Mouse (Mus musculus): Measurements from ENCODE around the gene Gtpbp3. TPM values are rescaled to one million over a fixed set of nuclear protein-coding genes. Genes with fewer than 3 reads are reported as not detected.

Gene Gtpbp3
- 10 to 100 TPM; 29.8 to 30.8 TPM for total RNA-seq (2021)
- long read RNA-seq, experiment 1, partial matches to known transcripts, result 2 of 12 reads
- long read RNA-seq, experiment 1, other reads (novel, unspliced or antisense), result 4 of 12 reads
- long read RNA-seq, experiment 2, transcript Gtpbp3-204 (9 exons, 2,392 nt), result major isoform, 5 of 23 reads
- long read RNA-seq, experiment 2, partial matches to known transcripts, result 7 of 23 reads
- long read RNA-seq, experiment 2, other reads (novel, unspliced or antisense), result 8 of 23 reads

DNA sequence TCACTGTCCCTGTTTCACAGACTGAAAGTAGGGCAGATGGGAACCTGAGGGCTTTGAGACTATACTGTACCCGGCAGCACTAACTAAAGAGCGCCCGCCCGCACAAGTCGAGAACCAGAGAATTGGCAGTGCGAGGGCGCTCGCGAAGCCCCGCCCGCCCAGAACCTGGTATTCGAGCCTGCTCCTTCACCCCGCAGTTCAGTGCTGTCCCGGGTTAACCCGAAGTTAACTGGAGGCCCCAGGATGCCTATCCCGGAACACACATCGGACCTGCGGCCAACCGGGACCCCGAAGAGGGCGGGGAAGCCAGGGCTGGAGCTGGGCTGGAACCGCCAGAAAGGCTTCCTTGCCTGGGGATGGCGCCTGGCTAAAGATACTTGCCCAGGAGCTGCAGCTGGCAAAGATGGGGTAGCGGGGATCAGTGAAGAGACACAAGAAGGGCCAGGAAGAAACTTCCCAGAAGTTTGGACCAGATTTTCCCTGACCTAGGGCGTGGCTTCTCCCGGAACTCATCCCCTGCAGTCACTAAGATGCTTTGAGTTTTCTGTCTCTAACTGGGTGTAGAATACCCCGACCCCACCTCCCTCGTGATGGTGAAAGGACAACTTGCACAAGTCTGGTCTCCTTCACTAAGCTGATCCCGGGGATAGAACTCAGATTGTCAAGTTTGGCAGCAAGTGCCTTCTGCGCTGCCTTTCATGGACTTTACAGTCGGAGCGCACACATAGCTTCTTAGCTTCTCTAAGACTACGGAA is at the start of gene Gtpbp3:
Gene Gtpbp3, plus strand, starts transcription at position 413 of the 755 bp plus-strand sequence.
- DNase-seq (ENCODE audit: low spot score in 2 of 2), result peak; percentile 79

DNA sequence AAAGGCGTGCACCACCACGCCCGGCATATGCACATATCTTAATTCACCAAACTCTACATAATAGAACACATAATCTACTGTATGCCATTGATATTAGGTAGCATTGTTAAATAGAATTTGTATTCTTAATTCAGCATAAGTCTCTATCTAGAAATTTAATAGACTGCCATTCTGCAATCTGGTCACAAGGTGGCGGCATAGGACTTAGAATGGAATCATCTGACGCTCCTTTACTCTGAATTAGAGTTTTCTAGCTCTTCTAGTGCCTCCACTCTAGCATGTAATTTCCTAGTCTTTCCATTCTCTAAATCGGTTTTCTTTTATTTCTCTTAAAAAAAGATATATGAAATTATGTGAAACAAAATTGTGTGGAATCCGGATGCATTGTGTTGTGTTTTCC is 46.5 kb upstream of the Gtpbp3 start:
- intact Hi-C loops (cut with DNase I), result loop anchor here (5.0 kb wide), 2 partner anchors 81 to 161 kb away; no protein-coding TSS in a partner anchor
- DNase-seq (ENCODE audit: low spot score in 2 of 2), result peak; percentile 34 to 47

More for the DNA sequence above, at the start of gene Gtpbp3:
- intact Hi-C loops (cut with DNase I), result no loop called here

DNA sequence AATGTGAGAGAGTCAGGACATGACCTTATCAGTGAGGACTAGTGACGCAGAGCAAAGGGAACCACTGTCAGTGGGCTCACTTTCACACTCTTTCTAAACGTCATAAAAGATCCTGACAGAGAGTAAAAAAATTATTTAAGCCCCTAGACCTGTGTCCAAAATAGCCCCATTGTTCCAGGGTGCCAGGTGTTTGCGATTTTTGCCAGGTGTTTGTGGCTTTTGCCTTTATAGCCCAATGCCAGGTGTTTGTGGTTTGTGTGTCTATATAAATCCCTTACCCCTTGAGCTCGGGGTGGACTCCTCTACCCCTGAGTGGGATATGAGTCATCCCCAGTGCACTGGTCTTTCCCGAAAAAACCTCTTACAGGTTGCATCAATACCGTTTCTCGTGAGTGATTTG is 42.8 kb upstream of the Gtpbp3 start:
- intact Hi-C loops (cut with DNase I), result no loop called here
- no peak for DNase-seq (ENCODE audit: low spot score in 2 of 2)

DNA sequence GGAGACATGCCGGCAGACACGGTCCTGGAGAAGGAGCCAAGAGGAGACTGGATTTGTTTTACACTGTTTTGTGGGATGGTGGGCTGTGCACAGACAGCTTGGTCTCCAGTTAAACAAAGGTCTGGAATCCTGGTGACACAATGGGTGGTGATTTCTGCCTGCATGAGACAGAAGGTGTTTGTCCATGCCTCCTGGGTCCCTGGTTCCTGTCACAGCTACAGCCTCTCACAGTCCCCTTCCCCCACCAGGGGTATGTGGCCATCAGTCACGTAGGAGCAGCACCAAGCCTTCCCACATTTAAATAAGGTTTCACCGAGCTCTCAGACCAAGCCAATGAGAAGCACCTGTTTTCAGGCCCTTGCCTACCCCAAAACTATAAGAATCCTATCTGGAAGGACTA is 36.6 kb upstream of the Gtpbp3 start:
- DNase-seq (ENCODE audit: low spot score in 2 of 2), result no peak
- intact Hi-C loops (cut with DNase I), result no loop called here

- no peak for DNase-seq (ENCODE audit: low spot score in 2 of 2)
- intact Hi-C loops (cut with DNase I), result no loop called here
Measured at GRCm38 (mm10) chr8:71451777-71452176, 36.1 kb upstream of the Gtpbp3 start.

GRCm38 (mm10) chr8:71452669-71453068 is 35.2 kb upstream of the Gtpbp3 start:
- intact Hi-C loops (cut with DNase I), result no loop called here

DNA sequence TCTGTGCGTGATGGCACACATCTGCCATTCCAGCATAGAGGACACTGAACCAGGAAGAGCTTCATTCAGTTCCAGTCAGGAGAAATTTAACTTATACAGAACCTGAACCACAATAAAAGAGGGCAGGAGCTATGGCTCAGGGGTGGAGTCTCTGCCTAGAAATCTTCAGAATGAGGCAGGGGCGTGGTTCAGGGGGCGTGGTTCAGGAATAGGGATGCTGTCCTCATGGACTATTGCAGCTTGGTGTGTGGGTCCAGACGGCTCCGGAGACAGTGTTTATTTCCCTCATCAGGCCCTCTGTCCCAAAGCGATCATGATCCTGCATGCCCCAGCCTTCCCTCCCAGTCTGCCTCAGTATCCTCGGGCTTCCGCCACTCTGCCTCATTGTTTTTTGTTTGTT is 33.2 kb upstream of the Gtpbp3 start:
- intact Hi-C loops (cut with DNase I), result no loop called here
- peak in 1 of 2 experiments; percentile 0 for DNase-seq (ENCODE audit: low spot score in 2 of 2)

More at GRCm38 (mm10) chr8:71452669-71453068, 35.2 kb upstream of the Gtpbp3 start:
- no peak for DNase-seq (ENCODE audit: low spot score in 2 of 2)

GRCm38 (mm10) chr8:71456906-71457305 is 31.0 kb upstream of the Gtpbp3 start:
- intact Hi-C loops (cut with DNase I), result no loop called here
- peak in 1 of 2 experiments; percentile 5 for DNase-seq (ENCODE audit: low spot score in 2 of 2)

- intact Hi-C loops (cut with DNase I), result no loop called here
- no peak for DNase-seq (ENCODE audit: low spot score in 2 of 2)
Measured at GRCm38 (mm10) chr8:71457659-71458270, 30.1 kb upstream of the Gtpbp3 start.

GRCm38 (mm10) chr8:71460716-71461115 is 27.2 kb upstream of the Gtpbp3 start:
- intact Hi-C loops (cut with DNase I), result loop anchor here (5.0 kb wide), 1 partner anchor 553 kb away; the partner anchor contains the start of gene Map1s

GRCm38 (mm10) chr8:71461152-71461840 is 26.6 kb upstream of the Gtpbp3 start:
- intact Hi-C loops (cut with DNase I), result loop anchor here (5.0 kb wide), 1 partner anchor 554 kb away; the partner anchor contains the start of gene Map1s
- no peak for DNase-seq (ENCODE audit: low spot score in 2 of 2)

More at GRCm38 (mm10) chr8:71460716-71461115, 27.2 kb upstream of the Gtpbp3 start:
- DNase-seq (ENCODE audit: low spot score in 2 of 2), result no peak

GRCm38 (mm10) chr8:71462191-71462590 is 25.7 kb upstream of the Gtpbp3 start:
- intact Hi-C loops (cut with DNase I), result loop anchor here (5.0 kb wide), 1 partner anchor 555 kb away; the partner anchor contains the start of gene Map1s
- DNase-seq (ENCODE audit: low spot score in 2 of 2), result no peak

DNA sequence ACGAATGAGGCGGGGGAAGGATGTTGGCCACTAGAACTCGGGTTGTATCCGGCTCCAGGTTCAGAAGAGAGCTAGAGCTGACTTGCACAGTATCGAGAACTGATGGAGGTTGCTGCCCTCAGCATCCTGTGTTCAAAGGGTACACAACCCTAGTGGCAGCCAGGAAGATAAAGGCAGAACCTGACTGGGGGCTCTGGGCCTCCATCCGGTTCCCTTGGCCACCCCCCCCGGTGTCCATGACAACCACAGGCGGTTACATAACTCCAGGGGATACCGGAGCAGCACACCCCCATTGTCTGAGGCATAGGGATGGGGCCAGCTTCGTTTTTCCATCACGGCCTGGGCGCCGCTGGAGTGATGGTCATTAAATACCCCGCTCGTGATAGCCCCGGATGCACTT is 25.1 kb upstream of the Gtpbp3 start:
- intact Hi-C loops (cut with DNase I), result loop anchor here (5.0 kb wide), 1 partner anchor 555 kb away; the partner anchor contains the start of gene Map1s
- peak in 1 of 2 experiments; percentile 76 for DNase-seq (ENCODE audit: low spot score in 2 of 2)

DNA sequence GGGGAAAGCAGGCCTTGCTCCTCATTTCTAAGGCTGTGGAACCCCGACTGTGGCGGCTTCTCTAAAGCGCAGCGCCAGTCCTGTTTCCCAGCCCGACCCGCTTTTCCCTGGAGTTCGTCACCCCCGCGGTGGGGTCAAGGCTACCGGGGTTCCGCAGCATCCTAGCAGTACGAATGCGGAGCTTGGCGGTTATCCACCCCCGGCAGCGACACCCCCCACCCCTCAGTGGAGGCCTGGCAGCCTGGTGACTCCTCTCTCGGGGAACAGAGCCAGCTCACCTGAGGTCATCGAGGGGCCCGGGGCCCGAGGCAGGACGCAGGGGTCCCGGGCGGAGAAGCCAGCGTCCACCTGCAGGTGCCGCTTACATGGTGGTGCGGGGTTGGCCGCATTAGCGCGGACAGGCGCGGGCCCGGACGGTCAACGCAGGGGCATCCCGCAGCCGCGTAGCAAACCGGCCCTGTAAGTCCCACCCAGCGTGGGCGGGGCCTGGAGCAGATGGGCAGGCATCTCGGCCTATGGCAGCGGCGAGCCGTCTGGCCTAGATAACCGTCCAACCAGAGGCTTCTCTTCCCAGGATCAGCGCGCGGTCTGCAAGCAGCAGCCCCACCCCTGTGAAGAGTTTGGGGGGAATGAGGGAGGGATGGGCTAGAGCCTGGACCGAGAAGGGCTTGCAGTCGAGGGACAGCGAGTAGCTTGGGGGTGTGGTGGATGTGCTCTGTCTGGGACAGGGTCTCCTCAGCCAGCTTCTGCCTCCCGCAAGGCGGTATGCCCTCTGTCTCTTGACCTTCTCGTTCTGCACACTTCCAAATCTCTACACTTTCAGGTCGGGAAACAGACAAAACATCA is 24.5 kb upstream of the Gtpbp3 start, which contains the start of gene Abhd8:
Gene Abhd8, minus strand, starts transcription at position 468 of the 846 bp plus-strand sequence.
- DNase-seq (ENCODE audit: low spot score in 2 of 2), result peak; percentile 98 to 99
- intact Hi-C loops (cut with DNase I), result loop anchor here (5.0 kb wide), 1 partner anchor 556 kb away; the partner anchor contains the start of gene Map1s

GRCm38 (mm10) chr8:71464513-71465500 is 23.1 kb upstream of the Gtpbp3 start, which contains the start of gene Mrpl34:
TSS of gene Mrpl34 (plus strand) at chr8:71464959.
- DNase-seq (ENCODE audit: low spot score in 2 of 2), result peak; percentile 98 to 100
- intact Hi-C loops (cut with DNase I), result loop anchor here (5.0 kb wide), 1 partner anchor 558 kb away; the partner anchor contains the start of gene Map1s

- no peak for DNase-seq (ENCODE audit: low spot score in 2 of 2)
- intact Hi-C loops (cut with DNase I), result no loop called here
Measured at GRCm38 (mm10) chr8:71465733-71466132, 22.2 kb upstream of the Gtpbp3 start.

DNA sequence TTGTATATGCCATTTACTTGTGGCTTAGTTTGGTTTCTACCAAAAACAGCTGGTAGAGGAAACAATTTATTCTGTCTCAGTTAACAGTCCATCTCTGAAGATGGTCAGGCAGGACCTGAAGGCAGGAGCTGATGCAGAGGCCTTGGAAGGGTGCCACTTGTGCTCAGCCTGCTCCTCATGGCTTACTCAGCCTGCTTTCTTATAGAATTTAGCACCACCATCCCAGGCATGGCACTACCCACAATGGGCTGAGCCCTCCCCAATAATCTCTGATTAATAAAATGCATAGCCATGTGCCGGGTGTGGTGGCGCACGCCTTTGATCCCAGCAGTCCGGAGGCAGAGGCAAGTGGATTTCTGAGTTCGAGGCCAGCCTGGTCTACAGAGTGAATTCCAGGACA is 21.7 kb upstream of the Gtpbp3 start:
- DNase-seq (ENCODE audit: low spot score in 2 of 2), result no peak

More for the DNA sequence above, 21.7 kb upstream of the Gtpbp3 start:
- intact Hi-C loops (cut with DNase I), result no loop called here

Measured in left cerebral cortex, postnatal 14 days (tissue).